Mouse (Mus musculus) brain, embryonic 14.5 days (tissue): ENCODE measurements around the gene Ptcd2. TPM values are rescaled to one million over a fixed set of nuclear protein-coding genes. Genes with fewer than 3 reads are reported as not detected.
"Not testable (repeated sequence)": the region's sequence is repeated elsewhere in the genome, so short reads cannot be mapped to it uniquely, and the experiment has no call there.

Source experiments
- DNase-seq: peaks from one replicate; pipeline ENCODE4 v3.0.0-alpha.2; 2011; ENCODE audit warnings: low read depth
- CTCF ChIP-seq: fragments of 200-500 bp; IDR thresholded peaks from 2 replicates; pipeline ENCODE4 v1.5.1; 2012; ENCODE audit warnings: inconsistent platforms, mild to moderate bottlenecking, moderate library complexity, borderline replicate concordance; ENCODE audit not compliant: insufficient read depth, insufficient read length; ENCODE audit errors: extremely low read depth
- POLR2A ChIP-seq: fragments of 200-500 bp; IDR thresholded peaks from 2 replicates; pipeline ENCODE4 v1.6.1; 2012; ENCODE audit warnings: mild to moderate bottlenecking, inconsistent platforms, borderline replicate concordance; ENCODE audit not compliant: poor library complexity, insufficient read depth, insufficient read length, severe bottlenecking; ENCODE audit errors: extremely low read depth
- polyA plus RNA-seq: library from polyadenylated mRNA; depleted of rRNA; stranded (reverse); fragments of >200 nt; gene quantifications from 2 replicates; pipeline ENCODE4 v1.2.3, GENCODE M21; 2012

Gene Ptcd2
- polyA plus RNA-seq, 1 experiment, result 28.6 TPM

GRCm38 (mm10) chr13:99355072-99355471, 10.6 kb upstream of the Ptcd2 start:
- DNase-seq, result no peak
- TF ChIP-seq POLR2A (no peak), CTCF (no peak)

- DNase-seq, result no peak
- no peak for TF ChIP-seq POLR2A
Measured at GRCm38 (mm10) chr13:99353490-99353851, 9.0 kb upstream of the Ptcd2 start.

- no peak for TF ChIP-seq POLR2A
- peak; percentile 99 for TF ChIP-seq CTCF
- peak; percentile 99 for DNase-seq
Measured at GRCm38 (mm10) chr13:99352758-99353489, 8.4 kb upstream of the Ptcd2 start.

GRCm38 (mm10) chr13:99351596-99351995, 7.1 kb upstream of the Ptcd2 start:
- TF ChIP-seq CTCF (no peak), POLR2A (no peak)
- DNase-seq, result no peak

GRCm38 (mm10) chr13:99351186-99351585, 6.7 kb upstream of the Ptcd2 start:
- TF ChIP-seq CTCF, result no peak
- no peak for TF ChIP-seq POLR2A
- no peak for DNase-seq

- DNase-seq, result no peak
- TF ChIP-seq POLR2A (no peak), CTCF (no peak)
Measured at GRCm38 (mm10) chr13:99350009-99350408, 5.5 kb upstream of the Ptcd2 start.

GRCm38 (mm10) chr13:99343876-99344598, 468 bp downstream of the Ptcd2 start:
- DNase-seq, result no peak
- TF ChIP-seq POLR2A (no peak), CTCF (no peak)

GRCm38 (mm10) chr13:99341504-99341903, 3.0 kb downstream of the Ptcd2 start:
- TF ChIP-seq POLR2A, result no peak
- TF ChIP-seq CTCF, result no peak
- DNase-seq, result no peak

- TF ChIP-seq CTCF (no peak), POLR2A (no peak)
- no peak for DNase-seq
Measured at GRCm38 (mm10) chr13:99337510-99337909, 7.0 kb downstream of the Ptcd2 start.

- no peak for TF ChIP-seq POLR2A
- TF ChIP-seq CTCF, result no peak
- no peak for DNase-seq
Measured at GRCm38 (mm10) chr13:99331255-99331654, 13.2 kb downstream of the Ptcd2 start.

GRCm38 (mm10) chr13:99324337-99324685, 20.2 kb downstream of the Ptcd2 start:
- not testable (repeated sequence) for DNase-seq

GRCm38 (mm10) chr13:99323632-99324336, 20.7 kb downstream of the Ptcd2 start:
- TF ChIP-seq CTCF (no peak), POLR2A (no peak)
- DNase-seq, result peak; percentile 20

GRCm38 (mm10) chr13:99322915-99323314, 21.6 kb downstream of the Ptcd2 start:
- DNase-seq, result not testable (repeated sequence)
